Mouse (Mus musculus): ENCODE data around the gene 1110051M20Rik. TPM values are rescaled to one million over a fixed set of nuclear protein-coding genes. Genes with fewer than 3 reads are reported as not detected.
A peak's percentile ranks its signal among the peaks of the same experiment; 100 is the strongest.

1110051M20Rik gene
- total RNA-seq, 2 experiments from 2014 or later = 15.2 to 17.6 TPM

- no peak for DNase-seq
Observed at GRCm38 (mm10) chr2:91301836-91302235, 142.7 kb downstream of the 1110051M20Rik start.

DNA sequence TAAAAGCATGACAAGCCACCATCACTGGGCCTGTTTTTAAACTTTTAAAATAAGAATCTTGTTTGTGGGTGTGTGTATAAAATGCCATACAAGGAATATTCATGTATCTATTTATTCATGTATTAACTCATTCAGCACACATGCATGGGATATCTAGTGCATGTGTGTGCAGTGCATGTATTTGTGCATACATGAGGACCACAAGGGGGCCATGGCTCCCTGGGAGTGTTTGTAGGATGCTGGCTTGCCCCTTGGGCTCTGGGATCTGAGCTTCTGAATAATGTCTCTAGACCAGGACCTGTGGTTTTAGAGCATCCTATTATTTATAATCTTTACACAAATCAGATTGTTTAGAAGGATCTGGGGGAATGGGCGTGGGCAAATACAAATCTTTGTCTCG is 143.7 kb downstream of the 1110051M20Rik start:
- no peak for DNase-seq

- DNase-seq = peak; percentile 57
Observed at GRCm38 (mm10) chr2:91299156-91299555, 145.3 kb downstream of the 1110051M20Rik start.

- DNase-seq = no peak
Observed at GRCm38 (mm10) chr2:91295895-91296294, 148.6 kb downstream of the 1110051M20Rik start.

DNA sequence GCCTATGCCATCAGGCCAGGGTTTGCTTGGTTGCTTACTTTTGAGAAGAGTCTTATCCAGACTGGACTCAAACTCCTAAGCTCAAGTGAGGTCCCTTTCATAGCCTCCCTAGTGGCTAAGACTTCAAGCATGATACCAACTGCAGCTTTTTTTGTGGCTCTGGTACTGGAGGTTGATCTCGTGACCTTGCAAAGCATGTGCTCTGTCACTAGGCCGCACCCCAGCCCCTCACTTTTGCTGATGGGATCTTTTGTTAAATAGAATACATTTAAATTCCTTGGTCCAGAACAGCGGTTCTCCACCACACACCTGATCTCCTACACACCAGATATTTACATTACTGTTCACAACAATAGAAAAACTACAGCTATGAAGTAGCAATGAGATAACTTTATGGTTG is 150.3 kb downstream of the 1110051M20Rik start:
- no peak for DNase-seq

GRCm38 (mm10) chr2:91291197-91292007 is 153.1 kb downstream of the 1110051M20Rik start:
- DNase-seq = peak; percentile 85

DNA sequence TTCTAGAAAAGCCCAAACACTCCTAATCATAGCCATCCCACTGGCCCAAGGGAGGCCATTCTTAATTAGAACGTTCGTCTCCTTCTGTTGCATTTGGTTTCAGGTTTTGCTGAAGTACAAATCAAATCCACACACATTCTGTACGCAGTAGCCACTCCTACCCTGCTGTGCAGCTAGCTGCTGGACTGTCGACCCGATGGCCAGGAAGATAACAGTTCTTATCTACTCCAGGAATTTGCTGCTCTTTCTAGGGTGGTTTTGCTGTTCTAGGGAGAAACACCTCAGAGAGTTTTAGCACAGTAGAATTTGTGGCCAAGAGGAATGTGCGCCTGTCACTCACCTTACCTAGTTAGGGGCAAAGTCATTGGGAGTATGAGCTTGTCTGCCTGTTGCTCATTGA is 156.9 kb downstream of the 1110051M20Rik start:
- no peak for DNase-seq

DNA sequence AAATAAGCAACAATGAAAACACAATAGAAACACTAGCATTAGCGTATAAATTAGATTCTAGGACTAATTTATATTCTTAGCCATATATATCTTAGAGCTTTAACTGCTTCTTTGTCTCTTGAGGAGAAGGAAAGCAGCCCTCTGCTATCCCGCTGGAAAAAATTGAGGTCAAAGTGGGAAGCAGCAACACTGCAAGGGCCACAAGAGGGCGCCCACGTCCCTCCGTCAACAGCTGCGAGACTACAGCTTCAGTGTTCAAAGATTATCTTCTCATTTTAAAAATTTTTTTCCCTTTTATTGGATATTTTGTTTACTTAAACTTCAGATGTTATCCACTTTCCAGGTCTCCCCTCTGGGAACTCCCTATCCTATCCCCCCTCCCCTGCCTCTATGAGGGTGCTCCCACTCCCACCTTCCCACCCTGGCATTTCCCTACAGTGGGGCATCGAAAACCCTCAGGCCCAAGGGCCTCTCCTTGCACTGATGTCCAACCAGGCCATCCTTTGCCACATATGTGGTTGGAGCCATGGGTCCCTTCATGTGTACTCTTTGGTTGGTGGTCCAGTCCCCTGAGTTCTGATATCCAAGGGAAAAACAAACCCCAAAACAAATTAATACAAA is 158.5 kb downstream of the 1110051M20Rik start:
- peak; percentile 90 for DNase-seq

GRCm38 (mm10) chr2:91284375-91285199 is 159.9 kb downstream of the 1110051M20Rik start:
- no peak for DNase-seq

GRCm38 (mm10) chr2:91283972-91284371 is 160.5 kb downstream of the 1110051M20Rik start:
- DNase-seq = no peak

- DNase-seq = no peak
Observed at GRCm38 (mm10) chr2:91281366-91281765, 163.1 kb downstream of the 1110051M20Rik start.

DNA sequence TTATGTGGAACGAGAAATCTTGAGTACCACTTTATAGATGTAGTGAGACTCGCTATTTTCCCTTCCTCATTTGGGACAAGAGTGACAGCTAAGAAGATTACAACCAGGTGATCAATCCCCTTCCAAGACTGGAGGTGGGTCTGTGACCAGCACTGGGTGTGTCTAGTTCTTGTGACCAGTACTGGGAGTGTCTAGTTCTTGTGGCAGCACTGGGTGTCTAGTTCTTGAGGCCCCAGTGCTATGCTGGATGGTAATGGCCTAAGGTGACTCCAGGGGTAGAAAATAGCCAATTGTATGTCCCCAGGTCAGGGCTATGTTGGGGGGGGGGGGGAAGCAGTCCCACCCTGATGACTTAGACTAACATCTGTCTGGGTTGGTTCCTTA is 165.1 kb downstream of the 1110051M20Rik start:
- DNase-seq = no peak

GRCm38 (mm10) chr2:91278749-91279371 is 165.6 kb downstream of the 1110051M20Rik start:
- peak; percentile 70 for DNase-seq

DNA sequence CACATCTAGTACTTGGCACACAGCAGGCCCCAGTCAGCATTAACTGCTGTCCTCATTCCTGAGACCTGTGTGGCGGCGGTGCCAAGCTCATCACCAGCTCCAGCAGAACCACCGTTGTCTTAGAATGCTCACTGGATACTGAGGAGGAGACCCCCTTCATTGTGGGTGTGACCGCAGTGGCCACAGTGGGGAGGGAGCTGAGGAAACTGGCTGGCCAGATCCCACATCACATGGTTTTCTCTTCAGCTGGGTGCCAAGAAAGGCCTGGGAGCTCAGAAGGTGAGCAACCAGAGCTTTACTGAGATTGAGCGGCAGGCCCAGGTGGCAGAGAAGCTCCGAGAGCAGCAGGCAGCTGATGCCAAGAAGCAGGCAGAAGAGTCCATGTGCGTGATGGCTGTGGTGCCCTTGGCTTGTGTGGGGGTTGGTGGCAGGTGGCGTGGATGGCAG is 174.8 kb downstream of the 1110051M20Rik start:
- DNase-seq = no peak

DNA sequence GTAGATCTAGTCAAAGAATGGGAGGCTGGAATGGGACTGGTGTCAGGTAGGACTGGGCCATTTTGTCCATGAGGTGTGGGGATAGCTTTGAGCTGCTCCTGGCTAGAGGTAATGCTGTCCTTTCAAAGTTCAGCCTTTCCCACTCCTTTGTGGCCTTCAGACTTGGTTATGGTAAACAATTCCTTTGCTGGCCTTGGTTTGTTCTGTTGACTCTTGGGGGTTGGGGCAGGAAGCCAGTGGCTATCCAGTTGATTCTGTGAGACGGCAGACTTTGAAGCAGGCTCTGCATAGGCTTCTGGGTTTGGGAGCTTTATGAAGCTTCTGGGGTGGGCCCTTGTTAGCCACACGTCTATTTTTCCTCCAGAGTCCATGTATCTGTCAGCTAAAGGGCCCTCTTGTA is 175.8 kb downstream of the 1110051M20Rik start:
- no peak for DNase-seq

GRCm38 (mm10) chr2:91268042-91268441 is 176.5 kb downstream of the 1110051M20Rik start:
- no peak for DNase-seq

DNA sequence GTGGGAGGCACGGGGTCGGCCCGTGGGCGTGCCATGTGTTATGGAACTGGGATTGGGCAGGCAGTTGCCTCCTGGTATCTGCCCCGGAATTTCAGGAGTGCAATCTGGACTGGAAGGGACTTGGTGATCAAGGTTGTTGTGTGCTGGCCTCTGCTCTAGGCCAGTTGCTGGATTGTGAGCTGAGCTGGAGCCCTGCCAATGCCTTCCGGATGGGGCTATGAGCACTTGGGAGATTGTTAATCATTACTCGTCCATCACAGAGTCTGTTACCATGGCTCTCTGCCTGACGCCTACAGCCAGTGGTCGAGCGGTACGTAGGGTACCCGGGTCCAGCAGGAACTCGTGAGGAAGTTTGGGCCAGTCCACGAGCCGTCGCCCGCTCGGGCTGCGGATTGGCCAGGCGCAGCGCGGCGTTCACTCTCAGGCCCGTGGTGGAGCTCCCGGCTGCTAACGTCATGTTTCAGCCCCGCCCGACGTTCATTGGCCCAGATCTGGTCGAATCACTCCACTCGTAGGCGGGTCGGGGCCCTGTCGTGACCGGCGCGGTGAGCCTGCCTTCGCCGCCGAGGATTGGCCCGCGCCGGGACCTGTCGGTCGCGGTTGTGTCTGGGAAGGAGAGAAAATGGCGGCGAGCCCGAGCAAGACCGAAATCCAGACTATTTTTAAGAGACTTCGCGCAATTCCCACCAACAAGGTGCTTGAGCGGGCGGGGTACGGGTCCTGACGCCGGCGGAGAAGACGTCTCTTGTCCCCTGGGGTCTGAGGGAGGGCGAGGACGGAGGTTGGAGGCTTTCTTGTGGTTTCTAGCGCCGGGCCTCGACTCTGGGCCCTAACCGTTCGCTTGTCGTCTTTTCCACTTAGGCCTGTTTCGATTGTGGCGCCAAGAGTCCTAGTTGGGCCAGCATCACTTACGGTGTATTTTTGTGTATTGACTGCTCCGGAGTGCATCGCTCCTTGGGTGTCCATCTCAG is 179.5 kb downstream of the 1110051M20Rik start, which contains the start of gene Arfgap2:
Gene Arfgap2, plus strand, starts transcription at position 264 of the 971 bp plus-strand sequence.
- DNase-seq = peak; percentile 98

GRCm38 (mm10) chr2:91263692-91264660 is 180.5 kb downstream of the 1110051M20Rik start:
- no peak for DNase-seq

GRCm38 (mm10) chr2:91259493-91259892 is 185.0 kb downstream of the 1110051M20Rik start:
- no peak for DNase-seq

DNA sequence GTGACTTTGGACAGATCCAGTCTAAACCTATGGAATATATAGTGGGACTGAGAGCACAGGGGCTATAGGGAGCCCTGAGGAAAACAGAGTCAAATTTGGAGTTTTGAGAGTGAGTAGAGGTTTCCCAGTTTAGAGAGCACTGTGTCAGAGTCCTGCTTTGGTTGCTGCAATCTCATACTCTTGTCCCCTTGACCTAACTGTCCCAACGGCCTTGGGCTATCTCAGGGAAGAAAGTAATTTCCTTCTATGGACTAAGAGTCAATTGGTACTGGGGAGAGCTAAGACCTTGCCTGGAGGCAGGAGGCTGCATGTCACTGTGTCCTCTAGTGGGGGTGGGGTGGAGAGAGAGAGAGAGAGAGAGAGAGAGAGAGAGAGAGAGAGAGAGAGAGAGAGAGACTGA is 185.7 kb downstream of the 1110051M20Rik start:
- no peak for DNase-seq

Data from adrenal gland, postnatal 10 days (tissue).